Mouse (Mus musculus): ENCODE results near the gene Foxc1.
A peak's percentile ranks its signal among the peaks of the same experiment; 100 is the strongest.

Foxc1 gene

GRCm38 (mm10) chr13:31805831-31806427, 504 bp upstream of the Foxc1 start:
- no peak for DNase-seq (ENCODE audit: inconsistent ontology term)

- DNase-seq (ENCODE audit: inconsistent ontology term): peak; percentile 64
Measured at GRCm38 (mm10) chr13:31806890-31807735, 680 bp downstream of the Foxc1 start.

- DNase-seq (ENCODE audit: inconsistent ontology term): peak; percentile 49
Measured at GRCm38 (mm10) chr13:31807736-31808115, 1.3 kb downstream of the Foxc1 start.

- DNase-seq (ENCODE audit: inconsistent ontology term): peak; percentile 72
Measured at GRCm38 (mm10) chr13:31808116-31808803, 1.8 kb downstream of the Foxc1 start.

GRCm38 (mm10) chr13:31808804-31809420, 2.5 kb downstream of the Foxc1 start:
- DNase-seq (ENCODE audit: inconsistent ontology term): no peak

- peak; percentile 30 for DNase-seq (ENCODE audit: inconsistent ontology term)
Measured at GRCm38 (mm10) chr13:31809701-31810100, 3.3 kb downstream of the Foxc1 start.

- DNase-seq (ENCODE audit: inconsistent ontology term): peak; percentile 43
Measured at GRCm38 (mm10) chr13:31810375-31810692, 3.9 kb downstream of the Foxc1 start.

GRCm38 (mm10) chr13:31810693-31811541, 4.5 kb downstream of the Foxc1 start:
- peak; percentile 46 for DNase-seq (ENCODE audit: inconsistent ontology term)

GRCm38 (mm10) chr13:31811542-31812021, 5.1 kb downstream of the Foxc1 start:
- no peak for DNase-seq (ENCODE audit: inconsistent ontology term)

- DNase-seq (ENCODE audit: inconsistent ontology term): no peak
Measured at GRCm38 (mm10) chr13:31812701-31813100, 6.3 kb downstream of the Foxc1 start.

GRCm38 (mm10) chr13:31815383-31816003, 9.1 kb downstream of the Foxc1 start:
- no peak for DNase-seq (ENCODE audit: inconsistent ontology term)

- DNase-seq (ENCODE audit: inconsistent ontology term): no peak
Measured at GRCm38 (mm10) chr13:31818337-31818736, 11.9 kb downstream of the Foxc1 start.

- DNase-seq (ENCODE audit: inconsistent ontology term): no peak
Measured at GRCm38 (mm10) chr13:31819664-31820405, 13.4 kb downstream of the Foxc1 start.

GRCm38 (mm10) chr13:31820587-31821017, 14.2 kb downstream of the Foxc1 start:
- DNase-seq (ENCODE audit: inconsistent ontology term): peak; percentile 76

- DNase-seq (ENCODE audit: inconsistent ontology term): no peak
Measured at GRCm38 (mm10) chr13:31821050-31821449, 14.6 kb downstream of the Foxc1 start.

- no peak for DNase-seq (ENCODE audit: inconsistent ontology term)
Measured at GRCm38 (mm10) chr13:31823316-31823715, 16.9 kb downstream of the Foxc1 start.

GRCm38 (mm10) chr13:31825180-31825579, 18.7 kb downstream of the Foxc1 start:
- no peak for DNase-seq (ENCODE audit: inconsistent ontology term)

GRCm38 (mm10) chr13:31827160-31827559, 20.7 kb downstream of the Foxc1 start:
- no peak for DNase-seq (ENCODE audit: inconsistent ontology term)

- DNase-seq (ENCODE audit: inconsistent ontology term): no peak
Measured at GRCm38 (mm10) chr13:31827820-31828332, 21.4 kb downstream of the Foxc1 start.

- DNase-seq (ENCODE audit: inconsistent ontology term): no peak
Measured at GRCm38 (mm10) chr13:31828446-31828845, 22.0 kb downstream of the Foxc1 start.

Data from Muller cell, postnatal 12 days (primary cell).